Mouse (Mus musculus): ENCODE data around the gene Kif26b. TPM values are rescaled to one million over a fixed set of nuclear protein-coding genes. Genes with fewer than 3 reads are reported as not detected.

The Kif26b gene
- polyA plus RNA-seq, 1 experiment, result not detected

DNA sequence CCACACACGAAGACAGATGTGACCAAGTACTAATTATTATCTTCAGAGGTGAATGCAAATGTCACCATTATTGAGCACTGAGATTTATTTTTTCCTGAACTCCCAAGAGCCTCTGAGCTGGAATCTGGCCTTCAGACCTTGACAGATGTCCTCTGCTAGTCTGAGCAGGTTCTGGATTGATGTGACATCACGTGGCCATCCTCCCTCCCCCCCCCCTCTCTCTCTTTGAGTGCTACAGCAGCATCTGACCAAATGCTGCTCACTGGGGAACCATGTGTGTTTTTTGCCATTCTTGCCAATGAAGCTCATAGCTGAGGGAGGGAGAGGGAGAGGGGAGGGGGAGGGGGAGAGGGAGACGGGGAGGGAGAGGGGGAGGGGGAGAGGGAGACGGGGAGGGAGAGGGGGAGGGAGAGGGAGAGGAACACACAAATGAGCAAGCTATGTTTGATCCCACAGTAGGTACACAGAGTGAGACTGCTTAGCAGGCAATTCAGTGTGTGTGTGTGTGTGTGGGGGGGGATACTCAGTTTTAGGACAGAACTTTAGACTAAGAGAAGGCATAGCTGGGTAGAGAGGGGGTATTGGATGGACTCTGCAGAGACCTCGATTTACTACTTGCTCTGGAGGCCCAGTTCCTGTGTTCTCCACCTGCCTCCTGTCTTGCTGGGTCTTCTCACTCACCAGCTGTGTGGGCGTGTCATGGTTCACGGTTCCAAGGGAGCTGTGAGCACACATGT lies 241.9 kb downstream of the Kif26b start:
- H3K27ac ChIP-seq (ENCODE audit: control insufficient read depth, insufficient read depth, low read depth, low read length, poor library complexity), result no peak overlapping the region
- no peak for TF ChIP-seq POLR2A (IDR thresholded peaks at IDR 0.05; ENCODE audit: borderline replicate concordance, control insufficient read depth, low read depth, low read length)
- TF ChIP-seq CTCF (IDR thresholded peaks at IDR 0.05; ENCODE audit: control insufficient read depth, insufficient read depth, low read length), result no peak
- no peak overlapping the region for H3K4me3 ChIP-seq (replicated peaks; ENCODE audit: control insufficient read depth, low read depth, low read length)
- 56% methylated on average over 5 of the region's 7 CpGs for WGBS
- no peaks in the 10 kb centered on the region; the same call in 1 of the 2 replicates for H3K4me1 ChIP-seq (ENCODE audit: control insufficient read depth, insufficient read depth, low read length)

GRCm38 (mm10) chr1:178779742-178780141 lies 250.8 kb downstream of the Kif26b start:
- no peaks in the 10 kb centered on the region; the same call in 1 of the 2 replicates for H3K4me1 ChIP-seq (ENCODE audit: control insufficient read depth, insufficient read depth, low read length)
- 35% methylated on average over 2 of the region's 2 CpGs for WGBS
- TF ChIP-seq CTCF (IDR thresholded peaks at IDR 0.05; ENCODE audit: control insufficient read depth, insufficient read depth, low read length), result no peak
- no peak for TF ChIP-seq POLR2A (IDR thresholded peaks at IDR 0.05; ENCODE audit: borderline replicate concordance, control insufficient read depth, low read depth, low read length)

DNA sequence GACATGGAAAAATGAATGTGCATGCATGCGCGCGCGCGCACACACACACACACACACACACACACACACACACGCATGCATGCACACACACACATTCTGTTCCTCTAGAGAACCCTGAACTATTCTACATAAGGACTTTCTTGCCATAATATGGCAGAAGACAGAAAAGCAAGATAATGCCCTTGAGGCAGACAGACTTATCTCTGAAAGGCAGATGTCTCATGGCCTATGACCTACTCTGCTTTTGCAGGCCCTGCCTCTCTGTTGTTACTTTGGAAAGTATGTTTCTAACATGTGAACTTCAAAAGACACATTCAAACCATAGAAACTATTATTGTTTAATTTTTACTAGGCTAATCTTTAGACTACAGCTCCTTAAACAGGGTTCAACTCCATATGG lies 255.1 kb downstream of the Kif26b start:
- no peak for TF ChIP-seq POLR2A (IDR thresholded peaks at IDR 0.05; ENCODE audit: borderline replicate concordance, control insufficient read depth, low read depth, low read length)
- no peak for TF ChIP-seq CTCF (IDR thresholded peaks at IDR 0.05; ENCODE audit: control insufficient read depth, insufficient read depth, low read length)
- Histone ChIP-seq H3K27ac (ENCODE audit: control insufficient read depth, insufficient read depth, low read depth, low read length, poor library complexity) (no peak overlapping the region), H3K4me3 (replicated peaks; ENCODE audit: control insufficient read depth, low read depth, low read length) (no peak overlapping the region), H3K4me1 (ENCODE audit: control insufficient read depth, insufficient read depth, low read length) (no peaks in the 10 kb centered on the region; the same call in 1 of the 2 replicates)
- WGBS, result over 99% methylated on average over 6 of the region's 6 CpGs

More at GRCm38 (mm10) chr1:178779742-178780141, 250.8 kb downstream of the Kif26b start:
- Histone ChIP-seq H3K4me3 (replicated peaks; ENCODE audit: control insufficient read depth, low read depth, low read length) (no peak overlapping the region), H3K27ac (ENCODE audit: control insufficient read depth, insufficient read depth, low read depth, low read length, poor library complexity) (no peak overlapping the region)

GRCm38 (mm10) chr1:178791266-178791665 lies 262.3 kb downstream of the Kif26b start:
- Histone ChIP-seq H3K4me1 (ENCODE audit: control insufficient read depth, insufficient read depth, low read length) (no peaks in the 10 kb centered on the region), H3K4me3 (replicated peaks; ENCODE audit: control insufficient read depth, low read depth, low read length) (no peak overlapping the region), H3K27ac (ENCODE audit: control insufficient read depth, insufficient read depth, low read depth, low read length, poor library complexity) (no peak overlapping the region)
- no peak for TF ChIP-seq POLR2A (IDR thresholded peaks at IDR 0.05; ENCODE audit: borderline replicate concordance, control insufficient read depth, low read depth, low read length)
- no peak for TF ChIP-seq CTCF (IDR thresholded peaks at IDR 0.05; ENCODE audit: control insufficient read depth, insufficient read depth, low read length)
- WGBS, result 53% methylated on average over 1 of the region's 1 CpGs

GRCm38 (mm10) chr1:178792726-178793125 lies 263.8 kb downstream of the Kif26b start:
- Histone ChIP-seq H3K4me1 (ENCODE audit: control insufficient read depth, insufficient read depth, low read length) (no peaks in the 10 kb centered on the region), H3K4me3 (replicated peaks; ENCODE audit: control insufficient read depth, low read depth, low read length) (no peak overlapping the region), H3K27ac (ENCODE audit: control insufficient read depth, insufficient read depth, low read depth, low read length, poor library complexity) (no peak overlapping the region)
- no peak for TF ChIP-seq CTCF (IDR thresholded peaks at IDR 0.05; ENCODE audit: control insufficient read depth, insufficient read depth, low read length)
- TF ChIP-seq POLR2A (IDR thresholded peaks at IDR 0.05; ENCODE audit: borderline replicate concordance, control insufficient read depth, low read depth, low read length), result no peak
- 84% methylated on average over 5 of the region's 5 CpGs for WGBS

GRCm38 (mm10) chr1:178794866-178795265 lies 265.9 kb downstream of the Kif26b start:
- Histone ChIP-seq H3K4me1 (ENCODE audit: control insufficient read depth, insufficient read depth, low read length) (no peaks in the 10 kb centered on the region), H3K27ac (ENCODE audit: control insufficient read depth, insufficient read depth, low read depth, low read length, poor library complexity) (no peak overlapping the region), H3K4me3 (replicated peaks; ENCODE audit: control insufficient read depth, low read depth, low read length) (no peak overlapping the region)
- 84% methylated on average over 7 of the region's 7 CpGs for WGBS
- TF ChIP-seq POLR2A (IDR thresholded peaks at IDR 0.05; ENCODE audit: borderline replicate concordance, control insufficient read depth, low read depth, low read length) (no peak), CTCF (IDR thresholded peaks at IDR 0.05; ENCODE audit: control insufficient read depth, insufficient read depth, low read length) (no peak)

DNA sequence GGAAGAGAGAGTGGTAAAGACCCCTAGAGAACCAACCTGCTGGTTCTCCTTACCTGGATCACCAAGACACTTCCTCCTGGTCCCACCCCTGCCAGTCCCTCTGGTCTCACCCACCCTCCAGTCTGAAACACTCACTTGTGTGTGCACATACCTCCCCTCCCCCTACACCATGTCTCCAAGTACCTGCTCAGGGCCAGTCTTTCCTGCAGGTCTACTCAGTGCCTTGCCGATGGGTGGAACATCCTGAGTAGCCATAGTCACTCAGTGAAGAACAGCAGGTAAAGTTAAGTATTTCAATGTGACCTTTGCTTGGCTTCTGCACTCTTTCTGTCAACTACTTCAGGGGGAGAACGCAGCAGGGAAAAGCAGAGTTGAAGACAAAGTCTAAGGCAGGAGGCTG lies 268.5 kb downstream of the Kif26b start:
- WGBS, result 85% methylated on average over 2 of the region's 2 CpGs
- TF ChIP-seq CTCF (IDR thresholded peaks at IDR 0.05; ENCODE audit: control insufficient read depth, insufficient read depth, low read length), result no peak
- no peak for TF ChIP-seq POLR2A (IDR thresholded peaks at IDR 0.05; ENCODE audit: borderline replicate concordance, control insufficient read depth, low read depth, low read length)
- Histone ChIP-seq H3K27ac (ENCODE audit: control insufficient read depth, insufficient read depth, low read depth, low read length, poor library complexity) (no peak overlapping the region), H3K4me1 (ENCODE audit: control insufficient read depth, insufficient read depth, low read length) (no peaks in the 10 kb centered on the region), H3K4me3 (replicated peaks; ENCODE audit: control insufficient read depth, low read depth, low read length) (no peak overlapping the region)

GRCm38 (mm10) chr1:178798333-178798732 lies 269.4 kb downstream of the Kif26b start:
- no peak overlapping the region for H3K4me3 ChIP-seq (replicated peaks; ENCODE audit: control insufficient read depth, low read depth, low read length)
- no peak overlapping the region for H3K27ac ChIP-seq (ENCODE audit: control insufficient read depth, insufficient read depth, low read depth, low read length, poor library complexity)
- H3K4me1 ChIP-seq (ENCODE audit: control insufficient read depth, insufficient read depth, low read length), result no peaks in the 10 kb centered on the region
- WGBS, result 19% methylated on average over 5 of the region's 5 CpGs
- TF ChIP-seq POLR2A (IDR thresholded peaks at IDR 0.05; ENCODE audit: borderline replicate concordance, control insufficient read depth, low read depth, low read length), result no peak
- no peak for TF ChIP-seq CTCF (IDR thresholded peaks at IDR 0.05; ENCODE audit: control insufficient read depth, insufficient read depth, low read length)
